Mouse (Mus musculus) G1E (cell line): ENCODE measurements at regions not wholly inside any gene's neighbourhood (a gene's known extent, or its start where the extent isn't known, plus 50 kb on each side); places are given as distances from the start of the nearest gene placed in this dataset.

Experiments used
- ATAC-seq: 2 replicates; pipeline ENCODE4 v1.8.0; 2016; ENCODE audit warnings: mild to moderate bottlenecking; ENCODE audit not compliant: insufficient number of reproducible peaks, poor library complexity, low FRiP score, severe bottlenecking; ENCODE audit errors: extremely low read depth
- DNase-seq: peaks from one replicate; pipeline ENCODE4 v3.0.0; 2012; ENCODE audit warnings: low spot score
- H3K27me3 ChIP-seq: 2 replicates; pipeline ENCODE4 v1.6.1; 2012; ENCODE audit warnings: mild to moderate bottlenecking, low read length, inconsistent platforms; ENCODE audit not compliant: insufficient read depth
- H3K36me3 ChIP-seq: replicated peaks from 2 replicates; pipeline ENCODE3; 2012; ENCODE audit warnings: mild to moderate bottlenecking, inconsistent platforms
- H3K4me1 ChIP-seq: 2 replicates; pipeline ENCODE4 v1.6.1; 2012; ENCODE audit warnings: low read depth, low read length, inconsistent platforms, mixed read lengths; ENCODE audit not compliant: insufficient read depth
- H3K4me3 ChIP-seq: 2 replicates; pipeline ENCODE4 v1.5.1; 2012; ENCODE audit warnings: low read depth, mild to moderate bottlenecking, inconsistent platforms, low read length, moderate library complexity, mixed read lengths
- H3K9me3 ChIP-seq: replicated peaks from 2 replicates; pipeline ENCODE4 v1.6.1; 2012; ENCODE audit warnings: inconsistent platforms
- CTCF ChIP-seq: IDR thresholded peaks from 2 replicates; pipeline ENCODE4 v1.5.1; 2012; ENCODE audit warnings: low read depth, low read length, inconsistent platforms, mixed read lengths
- GATA1 ChIP-seq: IDR thresholded peaks from 2 replicates; pipeline ENCODE4 v1.6.1; 2012; ENCODE audit warnings: borderline replicate concordance, low read length, inconsistent platforms, mixed read lengths
- GATA2 ChIP-seq: IDR thresholded peaks from 2 replicates; pipeline ENCODE4 v1.6.1; 2012; ENCODE audit warnings: low read depth, low read length, inconsistent platforms, borderline replicate concordance
- POLR2AphosphoS5 ChIP-seq: IDR thresholded peaks from 2 replicates; pipeline ENCODE4 v1.6.1; 2012; ENCODE audit warnings: low read depth, low read length, inconsistent platforms; ENCODE audit not compliant: insufficient replicate concordance
- TAL1 ChIP-seq: conservative IDR thresholded peaks from 2 replicates; pipeline ENCODE4 v1.6.1; 2012; ENCODE audit warnings: low read depth, low read length, inconsistent platforms, mixed read lengths

GRCm38 (mm10) chr1:72963449-72963848 is 52.3 kb downstream of the Tnp1 start:
- no peaks in the 10 kb centered on the region for H3K9me3 ChIP-seq
- ATAC-seq = no peak
- TF ChIP-seq CTCF (no peak), TAL1 (no peak), POLR2AphosphoS5 (no peak), GATA1 (no peak), GATA2 (no peak)
- no peak overlapping the region for H3K4me3 ChIP-seq
- peaks cover 16% of the 10 kb centered on the region for H3K4me1 ChIP-seq
- DNase-seq = no peak
- H3K36me3 ChIP-seq = no peaks in the 10 kb centered on the region
- H3K27me3 ChIP-seq = peaks cover 60% of the 10 kb centered on the region

GRCm38 (mm10) chr1:72960241-72960653 is 55.5 kb downstream of the Tnp1 start:
- DNase-seq (no peak), ATAC-seq (no peak)
- peaks cover 17% of the 10 kb centered on the region for H3K4me1 ChIP-seq
- H3K9me3 ChIP-seq = no peaks in the 10 kb centered on the region
- no peaks in the 10 kb centered on the region for H3K36me3 ChIP-seq
- TF ChIP-seq CTCF = no peak
- no peak for TF ChIP-seq GATA1
- TF ChIP-seq GATA2 = no peak
- no peak for TF ChIP-seq POLR2AphosphoS5
- TF ChIP-seq TAL1 = no peak
- no peak overlapping the region for H3K4me3 ChIP-seq
- H3K27me3 ChIP-seq = peaks cover 57% of the 10 kb centered on the region

DNA sequence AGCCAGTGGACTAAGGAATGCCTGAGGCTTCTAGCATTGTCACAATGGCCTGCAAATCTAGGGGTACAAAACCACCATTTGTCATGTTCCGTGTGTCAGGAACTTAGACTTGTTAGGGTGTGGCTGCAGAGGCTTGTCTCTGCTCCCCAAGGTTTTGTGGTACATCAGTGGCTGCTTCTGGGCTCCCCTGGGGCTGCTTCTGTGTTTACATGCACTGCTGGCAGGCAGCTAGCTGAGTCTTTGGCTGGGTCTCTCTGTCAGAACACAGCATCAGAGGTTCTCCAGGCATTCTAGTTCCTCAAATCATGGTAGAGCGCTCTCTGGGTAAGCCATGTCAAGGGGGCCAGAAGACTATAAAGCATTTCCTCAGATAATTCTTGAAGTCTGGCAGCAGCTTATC is 60.3 kb downstream of the Tnp1 start:
- no peak overlapping the region for H3K4me3 ChIP-seq
- no peak for TF ChIP-seq TAL1
- no peak for TF ChIP-seq GATA1
- no peak for TF ChIP-seq GATA2
- no peak for TF ChIP-seq POLR2AphosphoS5
- TF ChIP-seq CTCF = no peak
- peaks cover 14% of the 10 kb centered on the region for H3K4me1 ChIP-seq
- no peaks in the 10 kb centered on the region for H3K9me3 ChIP-seq
- no peaks in the 10 kb centered on the region for H3K36me3 ChIP-seq
- ATAC-seq (peak; percentile 15), DNase-seq (no peak)
- H3K27me3 ChIP-seq = peaks cover 59% of the 10 kb centered on the region

DNA sequence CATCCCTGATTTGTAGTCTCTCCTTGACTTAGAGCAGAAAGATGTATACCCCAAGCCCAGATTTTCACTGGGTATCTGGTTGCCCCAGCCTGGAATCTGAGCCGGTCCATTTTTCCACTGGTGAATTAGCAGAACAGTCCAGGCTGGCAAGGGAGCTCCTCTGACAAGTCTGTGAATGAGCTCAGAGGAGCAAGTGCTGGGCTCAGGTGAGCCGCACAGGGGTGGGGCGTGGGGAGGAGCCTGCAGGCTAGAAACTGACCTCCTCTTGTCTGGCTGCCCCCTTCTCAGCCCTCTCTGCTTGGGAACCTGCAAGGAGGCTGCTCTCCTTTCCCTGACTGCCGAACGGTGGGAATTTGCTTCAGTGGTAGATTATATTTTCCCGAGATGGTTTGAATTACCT is 62.8 kb downstream of the Tnp1 start:
- H3K36me3 ChIP-seq = no peaks in the 10 kb centered on the region
- TF ChIP-seq GATA2 (no peak), TAL1 (no peak), CTCF (no peak), POLR2AphosphoS5 (no peak), GATA1 (no peak)
- H3K27me3 ChIP-seq = peaks cover 56% of the 10 kb centered on the region
- ATAC-seq = no peak
- H3K4me3 ChIP-seq = no peak overlapping the region
- no peak for DNase-seq
- peaks cover 14% of the 10 kb centered on the region for H3K4me1 ChIP-seq
- no peaks in the 10 kb centered on the region for H3K9me3 ChIP-seq

DNA sequence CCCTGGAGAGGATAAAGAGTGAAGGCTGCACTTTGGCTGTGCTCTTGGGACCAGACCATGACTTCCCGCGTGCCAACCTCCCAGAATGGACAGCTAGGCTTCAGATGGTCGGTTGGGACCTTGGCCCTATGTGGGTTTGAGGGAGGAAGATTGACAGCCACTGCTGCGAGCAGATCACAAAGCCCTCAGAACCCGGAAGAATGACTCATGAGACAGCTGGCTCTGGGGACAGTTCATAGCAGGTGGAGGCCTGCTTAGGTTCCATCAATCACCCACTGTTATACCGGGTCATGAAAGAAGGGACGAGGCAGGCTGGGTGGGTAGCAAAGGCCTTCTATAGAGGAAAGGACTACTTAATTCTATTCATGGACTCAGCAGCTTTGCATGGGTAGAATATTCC is 63.9 kb downstream of the Tnp1 start:
- no peaks in the 10 kb centered on the region for H3K36me3 ChIP-seq
- peaks cover 48% of the 10 kb centered on the region for H3K27me3 ChIP-seq
- H3K4me1 ChIP-seq = peaks cover 14% of the 10 kb centered on the region
- ATAC-seq (no peak), DNase-seq (no peak)
- H3K4me3 ChIP-seq = no peak overlapping the region
- no peaks in the 10 kb centered on the region for H3K9me3 ChIP-seq
- TF ChIP-seq CTCF (no peak), GATA1 (no peak), TAL1 (no peak), POLR2AphosphoS5 (no peak), GATA2 (no peak)

GRCm38 (mm10) chr1:72951365-72951764 is 64.3 kb downstream of the Tnp1 start:
- Histone ChIP-seq H3K9me3 (no peaks in the 10 kb centered on the region), H3K27me3 (peaks cover 48% of the 10 kb centered on the region), H3K36me3 (no peaks in the 10 kb centered on the region), H3K4me3 (no peak overlapping the region), H3K4me1 (peaks cover 14% of the 10 kb centered on the region)
- DNase-seq (no peak), ATAC-seq (no peak)
- TF ChIP-seq TAL1 = no peak
- TF ChIP-seq GATA1 = no peak
- TF ChIP-seq GATA2 = no peak
- no peak for TF ChIP-seq POLR2AphosphoS5
- no peak for TF ChIP-seq CTCF
